Mouse (Mus musculus) neutrophil, adult 5-6 weeks (primary cell): ENCODE data around the gene Olfr994. TPM values are rescaled to one million over a fixed set of nuclear protein-coding genes. Genes with fewer than 3 reads are reported as not detected.

Experiments used
- ATAC-seq: fragments of 151-379, 151-347 bp; 2 replicates; pipeline ENCODE4 v1.8.0; 2017; ENCODE audit warnings: mild to moderate bottlenecking, moderate TSS enrichment; ENCODE audit not compliant: insufficient number of reproducible peaks, poor library complexity, low FRiP score, severe bottlenecking; ENCODE audit errors: extremely low read depth
- total RNA-seq: library from RNA; stranded (forward); fragments of 200-1000 nt; gene quantifications from 2 replicates; pipeline ENCODE4 v1.2.3, GENCODE M21; 2017

The Olfr994 gene
- 0.23 TPM in 1 of 2 replicates, not detected in the other for total RNA-seq

- no peak for ATAC-seq
These were observed at the start of gene Olfr994 for GRCm38 (mm10) chr2:85436351-85436750. Gene Olfr994, minus strand, starts transcription at chr2:85436451.

DNA sequence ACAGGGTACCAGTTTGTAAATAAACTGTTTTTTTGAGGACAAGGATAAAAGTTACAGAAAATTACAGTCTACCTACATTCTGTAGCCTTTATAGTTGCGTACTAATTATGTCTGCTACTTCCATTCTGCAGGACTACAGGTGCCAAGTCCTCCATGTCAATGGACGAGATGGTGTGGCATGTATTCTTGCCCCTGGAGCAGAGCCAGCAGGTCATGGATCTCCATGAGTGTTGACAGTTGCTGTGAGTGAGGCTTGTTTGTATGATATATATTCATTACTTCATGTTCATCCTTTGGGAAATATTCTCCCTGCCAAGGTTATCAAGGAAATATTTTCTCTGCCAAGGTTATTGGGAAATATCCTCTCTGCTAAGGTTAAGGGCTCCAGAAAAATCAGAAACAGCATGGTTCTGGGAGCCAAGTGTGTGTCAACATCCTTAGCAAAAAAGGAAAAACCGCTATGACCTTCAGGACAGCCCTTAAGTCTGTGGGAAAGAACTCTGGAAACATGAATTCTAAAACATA is 30.6 kb upstream of the Olfr994 start:
- no peak for ATAC-seq

DNA sequence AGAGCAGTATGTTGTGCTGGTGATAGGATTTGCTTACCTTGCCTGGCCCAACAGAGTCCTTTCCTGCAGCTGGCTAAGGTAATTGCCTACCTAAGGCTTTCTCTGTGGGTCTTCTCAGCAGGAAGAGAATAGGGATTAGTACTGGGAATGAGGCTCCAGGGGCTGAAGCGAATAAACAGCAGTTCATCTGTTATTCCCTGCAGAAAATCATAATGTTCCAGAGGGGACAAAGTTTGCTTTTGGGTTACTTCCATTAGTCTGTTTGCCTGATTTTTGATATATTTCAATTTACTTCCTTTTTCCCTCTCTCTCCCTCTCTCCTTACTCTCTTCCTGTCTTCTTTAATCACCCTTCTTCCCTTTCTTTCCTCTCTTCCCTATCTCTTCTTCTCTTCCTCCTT is 7.3 kb upstream of the Olfr994 start, which contains the start of gene Olfr995:
TSS of gene Olfr995 (minus strand) at position 101 of the 400 bp plus-strand sequence.
- no peak for ATAC-seq

DNA sequence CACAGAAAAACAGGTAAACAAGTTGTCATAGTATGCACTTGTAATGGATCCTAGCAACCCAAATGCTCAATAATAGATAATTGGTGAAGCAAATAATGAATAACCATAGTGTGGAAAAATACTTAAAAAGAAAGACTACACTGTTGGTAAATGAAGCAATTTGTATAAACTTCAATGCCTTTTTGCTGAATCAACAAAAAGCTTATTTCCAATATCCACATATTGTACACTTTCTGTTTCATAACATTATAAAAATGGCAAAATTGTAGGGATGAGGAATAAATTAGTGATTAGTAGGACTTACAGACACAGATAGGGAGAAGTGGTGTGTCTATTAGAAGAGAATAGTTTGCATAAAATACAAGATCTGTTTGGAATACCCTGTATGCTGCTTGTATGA is 6.3 kb upstream of the Olfr994 start:
- no peak for ATAC-seq

DNA sequence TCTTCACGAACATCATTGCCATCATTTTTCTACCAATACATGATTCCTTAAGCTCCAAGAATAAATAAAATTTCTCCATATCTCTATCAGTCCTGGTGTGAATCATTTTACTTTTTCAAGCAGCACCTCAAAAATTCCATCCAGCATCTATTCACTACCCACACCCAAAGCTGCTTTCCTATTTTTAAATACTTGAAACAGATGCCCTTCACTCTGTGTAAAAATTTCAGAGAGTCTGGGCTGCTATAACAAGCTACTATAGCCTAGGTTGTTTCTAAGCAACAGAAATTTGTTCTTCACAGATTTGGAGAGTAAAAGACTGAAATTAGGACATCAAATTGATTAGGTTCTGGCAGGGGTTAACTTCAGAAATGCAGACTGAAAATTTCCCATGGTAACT is 10.4 kb downstream of the Olfr994 start:
- no peak for ATAC-seq

GRCm38 (mm10) chr2:85414777-85415176 is 21.5 kb downstream of the Olfr994 start, which contains the start of gene Olfr993:
Gene Olfr993, minus strand, starts transcription at chr2:85414877.
- no peak for ATAC-seq

GRCm38 (mm10) chr2:85409369-85409768 is 26.9 kb downstream of the Olfr994 start, which contains the start of gene Olfr992:
Gene Olfr992, minus strand, starts transcription at chr2:85409469.
- no peak for ATAC-seq

Other genes with a start within 250 kb of the Olfr994 start
- gene Lrrc55, start 239.3 kb downstream of the Olfr994 start, total RNA-seq, result not detected in 2 replicates
- not detected in 2 replicates for gene Olfr987, start 97.1 kb downstream of the Olfr994 start, total RNA-seq
- not detected in 2 replicates for gene Olfr988, start 73.2 kb downstream of the Olfr994 start, total RNA-seq
- gene Olfr992, start 27.0 kb downstream of the Olfr994 start, total RNA-seq, result not detected in 2 replicates
- gene Olfr993, start 21.6 kb downstream of the Olfr994 start, total RNA-seq, result not detected in 2 replicates
- not detected in 2 replicates for gene Olfr995, start 7.2 kb upstream of the Olfr994 start, total RNA-seq
- gene 4833423E24Rik, start 82.6 kb upstream of the Olfr994 start, total RNA-seq, result not detected in 2 replicates
- not detected in 2 replicates for gene Olfr996, start 142.8 kb upstream of the Olfr994 start, total RNA-seq
- gene Olfr998, start 152.5 kb upstream of the Olfr994 start, total RNA-seq, result not detected in 2 replicates
- gene Olfr1000, start 175.5 kb upstream of the Olfr994 start, total RNA-seq, result not detected in 2 replicates
- gene Olfr1002, start 214.3 kb upstream of the Olfr994 start, total RNA-seq, result not detected in 2 replicates
- not detected in 2 replicates for gene Olfr154, start 228.0 kb upstream of the Olfr994 start, total RNA-seq
- gene Olfr1006, start 242.3 kb upstream of the Olfr994 start, total RNA-seq, result not detected in 2 replicates